Mouse (Mus musculus) hindbrain, embryonic 16.5 days (tissue): ENCODE data around the gene Stat5a. TPM values are rescaled to one million over a fixed set of nuclear protein-coding genes. Genes with fewer than 3 reads are reported as not detected.

ENCODE experiments used
- ATAC-seq: fragments of 200-750 bp; cut with Nextera tagmentation; 2 replicates; pipeline ENCODE4 v1.8.0; 2017; ENCODE audit warnings: moderate TSS enrichment, moderate library complexity
- H3K27ac ChIP-seq: fragments of 300-500 bp; sonication (generic); 2 replicates; pipeline ENCODE4 v1.5.1; 2014; ENCODE audit warnings: low read depth, mild to moderate bottlenecking, control low read depth, low read length, moderate library complexity
- H3K27me3 ChIP-seq: fragments of 300-500 bp; sonication (generic); replicated peaks from 2 replicates; pipeline ENCODE4 v1.6.1; 2014; ENCODE audit warnings: low read length; ENCODE audit not compliant: control insufficient read depth, insufficient read depth
- H3K36me3 ChIP-seq: fragments of 300-500 bp; sonication (generic); 2 replicates; pipeline ENCODE4 v1.6.1; 2014; ENCODE audit warnings: mild to moderate bottlenecking, low read length, moderate library complexity, mixed read lengths; ENCODE audit not compliant: control insufficient read depth, insufficient read depth
- H3K4me1 ChIP-seq: fragments of 300-500 bp; sonication (generic); 2 replicates; pipeline ENCODE4 v1.6.1; 2014; ENCODE audit warnings: low read depth, low read length; ENCODE audit not compliant: control insufficient read depth, insufficient read depth
- H3K4me2 ChIP-seq: fragments of 300-500 bp; sonication (generic); 2 replicates; pipeline ENCODE4 v1.6.1; 2014; ENCODE audit warnings: mild to moderate bottlenecking, low read length, control low read depth, moderate library complexity
- H3K4me3 ChIP-seq: fragments of 300-500 bp; sonication (generic); 2 replicates; pipeline ENCODE4 v1.5.1; 2014; ENCODE audit warnings: mild to moderate bottlenecking, low read length, control low read depth, moderate library complexity
- H3K9ac ChIP-seq: fragments of 300-500 bp; sonication (generic); 2 replicates; pipeline ENCODE4 v1.6.1; 2014; ENCODE audit warnings: low read depth, mild to moderate bottlenecking, control low read depth, low read length, moderate library complexity
- H3K9me3 ChIP-seq: fragments of 300-500 bp; sonication (generic); 2 replicates; pipeline ENCODE4 v1.6.1; 2014; ENCODE audit warnings: mild to moderate bottlenecking, low read length, moderate library complexity; ENCODE audit not compliant: control insufficient read depth
- WGBS: fragments of 180-500 bp; shearing (Covaris S2); extraction: QIAGEN DNeasy Blood & Tissue Kit; methylation state at CpG from one replicate; pipeline ENCODE4 v1.1.7; 2014; 5-methylcytosine and 5-hydroxymethylcytosine counted together
- polyA plus RNA-seq: library from polyadenylated mRNA; unstranded; fragments of >200 nt; fragmentation: Nextera tagmentation; extraction: Ambion mirVana; gene quantifications from 2 replicates; pipeline ENCODE4 v1.2.1, GENCODE M21; 2015

Gene Stat5a
- polyA plus RNA-seq, 1 experiment from 2014 or later: 2.4 TPM

GRCm38 (mm10) chr11:100853018-100853417, 6.1 kb upstream of the Stat5a start:
- H3K4me3 ChIP-seq: no peak overlapping the region
- H3K9ac ChIP-seq: no peak overlapping the region
- no peaks in the 10 kb centered on the region for H3K36me3 ChIP-seq
- no peaks in the 10 kb centered on the region for H3K9me3 ChIP-seq
- peaks cover 12% of the 10 kb centered on the region for H3K4me1 ChIP-seq
- 79% methylated on average over 5 of the region's 5 CpGs for WGBS
- ATAC-seq: no peak
- no peaks in the 10 kb centered on the region for H3K27me3 ChIP-seq
- no peak overlapping the region for H3K27ac ChIP-seq
- H3K4me2 ChIP-seq: no peak overlapping the region

GRCm38 (mm10) chr11:100854268-100854667, 4.9 kb upstream of the Stat5a start:
- H3K36me3 ChIP-seq: no peaks in the 10 kb centered on the region
- peaks cover 7% of the 10 kb centered on the region; the same call in 1 of the 2 replicates for H3K4me1 ChIP-seq
- H3K27me3 ChIP-seq: no peaks in the 10 kb centered on the region
- no peaks in the 10 kb centered on the region for H3K9me3 ChIP-seq
- H3K4me2 ChIP-seq: no peak overlapping the region
- WGBS: 64% methylated on average over 4 of the region's 4 CpGs
- no peak overlapping the region for H3K27ac ChIP-seq
- no peak overlapping the region for H3K9ac ChIP-seq
- no peak overlapping the region for H3K4me3 ChIP-seq
- no peak for ATAC-seq

- no peak overlapping the region for H3K4me3 ChIP-seq
- WGBS: 89% methylated on average over 4 of the region's 4 CpGs
- H3K27ac ChIP-seq: no peak overlapping the region
- H3K9me3 ChIP-seq: no peaks in the 10 kb centered on the region
- no peak overlapping the region for H3K4me2 ChIP-seq
- H3K9ac ChIP-seq: no peak overlapping the region
- peaks cover 9% of the 10 kb centered on the region for H3K4me1 ChIP-seq
- no peaks in the 10 kb centered on the region for H3K36me3 ChIP-seq
- no peak for ATAC-seq
- peaks cover 3% of the 10 kb centered on the region; the same call in 1 of the 2 replicates for H3K27me3 ChIP-seq
Measured at GRCm38 (mm10) chr11:100855178-100855577, 4.0 kb upstream of the Stat5a start.

GRCm38 (mm10) chr11:100857960-100858359, 1.2 kb upstream of the Stat5a start:
- H3K4me3 ChIP-seq: no peak overlapping the region
- H3K27me3 ChIP-seq: peaks cover 8% of the 10 kb centered on the region
- WGBS: 64% methylated on average over 6 of the region's 6 CpGs
- no peak overlapping the region for H3K27ac ChIP-seq
- no peak overlapping the region for H3K4me2 ChIP-seq
- no peaks in the 10 kb centered on the region for H3K9me3 ChIP-seq
- no peak for ATAC-seq
- H3K36me3 ChIP-seq: no peaks in the 10 kb centered on the region
- H3K9ac ChIP-seq: no peak overlapping the region
- peaks cover 5% of the 10 kb centered on the region for H3K4me1 ChIP-seq

- H3K4me1 ChIP-seq: peaks cover 5% of the 10 kb centered on the region
Measured at GRCm38 (mm10) chr11:100859579-100860075, 476 bp downstream of the Stat5a start.

GRCm38 (mm10) chr11:100860198-100861048, 1.3 kb downstream of the Stat5a start:
- WGBS: 4% methylated on average over 47 of the region's 55 CpGs
- no peaks in the 10 kb centered on the region for H3K36me3 ChIP-seq
- H3K27me3 ChIP-seq: peaks cover 8% of the 10 kb centered on the region
- H3K27ac ChIP-seq: no peak overlapping the region
- peak overlapping the region; percentile 50 for H3K4me3 ChIP-seq
- H3K4me1 ChIP-seq: peaks cover 5% of the 10 kb centered on the region
- H3K9ac ChIP-seq: peak overlapping the region; percentile 59
- no peaks in the 10 kb centered on the region for H3K9me3 ChIP-seq
- peak; percentile 67 for ATAC-seq
- H3K4me2 ChIP-seq: peak overlapping the region; percentile 72

More at GRCm38 (mm10) chr11:100859579-100860075, 476 bp downstream of the Stat5a start:
- Histone ChIP-seq H3K27ac (no peak overlapping the region), H3K36me3 (no peaks in the 10 kb centered on the region), H3K4me2 (peak overlapping the region; percentile 72), H3K27me3 (peaks cover 8% of the 10 kb centered on the region), H3K9ac (no peak overlapping the region), H3K9me3 (no peaks in the 10 kb centered on the region), H3K4me3 (peak overlapping the region; percentile 50)
- WGBS: 59% methylated on average over 6 of the region's 6 CpGs
- ATAC-seq: no peak

GRCm38 (mm10) chr11:100861335-100861734, 2.2 kb downstream of the Stat5a start:
- 92% methylated on average over 7 of the region's 7 CpGs for WGBS
- Histone ChIP-seq H3K27me3 (peaks cover 8% of the 10 kb centered on the region), H3K4me1 (peaks cover 5% of the 10 kb centered on the region), H3K4me3 (no peak overlapping the region), H3K4me2 (no peak overlapping the region), H3K36me3 (no peaks in the 10 kb centered on the region), H3K9ac (no peak overlapping the region), H3K9me3 (no peaks in the 10 kb centered on the region), H3K27ac (no peak overlapping the region)
- no peak for ATAC-seq

- Histone ChIP-seq H3K36me3 (no peaks in the 10 kb centered on the region), H3K4me3 (no peak overlapping the region), H3K4me1 (peaks cover 5% of the 10 kb centered on the region), H3K9ac (no peak overlapping the region), H3K4me2 (no peak overlapping the region), H3K9me3 (no peaks in the 10 kb centered on the region), H3K27ac (no peak overlapping the region), H3K27me3 (peaks cover 8% of the 10 kb centered on the region)
- WGBS: 30% methylated on average over 3 of the region's 3 CpGs
- ATAC-seq: no peak
Measured at GRCm38 (mm10) chr11:100861836-100862235, 2.7 kb downstream of the Stat5a start.

GRCm38 (mm10) chr11:100863141-100863540, 4.0 kb downstream of the Stat5a start:
- Histone ChIP-seq H3K27me3 (peaks cover 8% of the 10 kb centered on the region), H3K36me3 (no peaks in the 10 kb centered on the region), H3K9ac (no peak overlapping the region), H3K4me3 (no peak overlapping the region), H3K4me1 (peaks cover 5% of the 10 kb centered on the region), H3K4me2 (no peak overlapping the region), H3K9me3 (no peaks in the 10 kb centered on the region), H3K27ac (no peak overlapping the region)
- ATAC-seq: no peak
- WGBS: 89% methylated on average over 10 of the region's 10 CpGs
